Mouse (Mus musculus): Measurements from ENCODE around the gene Aff4. TPM values are rescaled to one million over a fixed set of nuclear protein-coding genes. Genes with fewer than 3 reads are reported as not detected.

Aff4 gene
- polyA plus RNA-seq, 1 experiment from 2014 or later, result 20.5 TPM

Small RNA genes lying within 50 kb of the gene (microRNA-seq; reads per million reads assigned to microRNA genes)
- not detected for gene Mir6920

Other genes starting within 250 kb of the Aff4 start
- gene Hspa4, start 50.4 kb upstream of the Aff4 start, polyA plus RNA-seq (2015; fragmentation: Nextera tagmentation; extraction: Ambion mirVana), result 67.9 and 69.2 TPM in 2 replicates
- 18.7 and 19.5 TPM in 2 replicates for gene Zcchc10, start 26.2 kb upstream of the Aff4 start, polyA plus RNA-seq (2015; fragmentation: Nextera tagmentation; extraction: Ambion mirVana)
- gene Leap2, start 72.3 kb downstream of the Aff4 start, polyA plus RNA-seq (2015; fragmentation: Nextera tagmentation; extraction: Ambion mirVana), result 5.4 and 8.4 TPM in 2 replicates
- gene Uqcrq, start 80.0 kb downstream of the Aff4 start, polyA plus RNA-seq (2015; fragmentation: Nextera tagmentation; extraction: Ambion mirVana), result 588 and 617 TPM in 2 replicates
- gene Gdf9, start 80.2 kb downstream of the Aff4 start, polyA plus RNA-seq (2015; fragmentation: Nextera tagmentation; extraction: Ambion mirVana), result 1.5 and 2.0 TPM in 2 replicates
- gene Gm10447, start 106.3 kb downstream of the Aff4 start, polyA plus RNA-seq (2015; fragmentation: Nextera tagmentation; extraction: Ambion mirVana), result 0.10 TPM in 2 replicates
- 1.8 TPM in 2 replicates for gene Shroom1, start 106.4 kb downstream of the Aff4 start, polyA plus RNA-seq (2015; fragmentation: Nextera tagmentation; extraction: Ambion mirVana)
- not detected in 2 replicates for gene Gm9837, start 119.6 kb downstream of the Aff4 start, polyA plus RNA-seq (2015; fragmentation: Nextera tagmentation; extraction: Ambion mirVana)
- not detected in 2 replicates for gene Gm9945, start 129.3 kb downstream of the Aff4 start, polyA plus RNA-seq (2015; fragmentation: Nextera tagmentation; extraction: Ambion mirVana)
- 0.46 and 0.58 TPM in 2 replicates for gene Sowaha, start 129.4 kb downstream of the Aff4 start, polyA plus RNA-seq (2015; fragmentation: Nextera tagmentation; extraction: Ambion mirVana)
- gene Sept8, start 168.4 kb downstream of the Aff4 start, polyA plus RNA-seq (2015; fragmentation: Nextera tagmentation; extraction: Ambion mirVana), result 33.8 and 34.4 TPM in 2 replicates
- 53.5 and 57.0 TPM in 2 replicates for gene Kif3a, start 216.5 kb downstream of the Aff4 start, polyA plus RNA-seq (2015; fragmentation: Nextera tagmentation; extraction: Ambion mirVana)

Data from stomach, embryonic 16.5 days (tissue).